Mouse (Mus musculus): ENCODE measurements at regions not wholly inside any gene's neighbourhood (a gene's known extent, or its start where the extent isn't known, plus 50 kb on each side); places are given as distances from the start of the nearest gene placed in this dataset.

DNA sequence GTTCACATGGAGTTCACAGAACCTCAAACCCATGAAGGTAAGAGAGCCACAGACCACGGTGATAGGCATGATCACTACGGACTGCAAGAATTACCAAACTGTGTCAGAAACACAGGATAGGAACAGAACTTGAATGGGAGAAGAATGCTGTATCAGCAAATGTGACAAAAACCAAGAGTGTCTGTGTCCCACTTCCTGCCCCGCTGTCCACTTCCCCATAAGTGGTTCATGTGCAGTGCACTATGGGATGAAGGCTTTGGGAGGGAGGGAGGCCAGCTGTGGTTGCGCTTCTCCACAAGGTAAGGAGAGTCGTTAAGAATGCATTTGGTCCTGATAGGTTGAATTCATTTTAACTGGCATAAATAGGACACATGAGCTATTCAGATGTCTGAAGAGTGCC lies 313.8 kb upstream of the Cdh4 start:
- no peak for TF ChIP-seq CTCF (IDR thresholded peaks at IDR 0.05; ENCODE audit: borderline replicate concordance, insufficient read depth, low read depth, low read length)
- TF ChIP-seq POLR2A (IDR thresholded peaks at IDR 0.05; ENCODE audit: borderline replicate concordance, insufficient read depth, low read length): no peak
